Mouse (Mus musculus): ENCODE data around the gene Ncdn.

GRCm38 (mm10) chr4:126707439-126707826 lies 45.8 kb downstream of the Ncdn start:
- TF ChIP-seq GATA1 (IDR thresholded peaks at IDR 0.05; ENCODE audit: borderline replicate concordance, low read length) (no peak), CTCF (IDR thresholded peaks at IDR 0.05; ENCODE audit: low read depth, low read length) (no peak)
